Mouse (Mus musculus) forebrain, embryonic 13.5 days (tissue): ENCODE measurements around the gene Phkg1. TPM values are rescaled to one million over a fixed set of nuclear protein-coding genes. Genes with fewer than 3 reads are reported as not detected.
"Not testable (repeated sequence)": the region's sequence is repeated elsewhere in the genome, so short reads cannot be mapped to it uniquely, and the experiment has no call there.

Experiments
- ATAC-seq: fragments of 200-750 bp; cut with Nextera tagmentation; 2 replicates; pipeline ENCODE4 v1.8.0; 2017
- H3K27ac ChIP-seq: fragments of 300-500 bp; sonication (generic); 2 replicates; pipeline ENCODE4 v1.5.1; 2015; ENCODE audit warnings: inconsistent platforms, mild to moderate bottlenecking, moderate library complexity
- H3K27me3 ChIP-seq: fragments of 300-500 bp; sonication (generic); 2 replicates; pipeline ENCODE4 v1.6.1; 2015; ENCODE audit warnings: mild to moderate bottlenecking, inconsistent platforms
- H3K36me3 ChIP-seq: fragments of 300-500 bp; sonication (generic); 2 replicates; pipeline ENCODE4 v1.6.1; 2015; ENCODE audit warnings: mild to moderate bottlenecking, inconsistent platforms; ENCODE audit not compliant: poor library complexity, severe bottlenecking
- H3K4me1 ChIP-seq: fragments of 300-500 bp; sonication (generic); 2 replicates; pipeline ENCODE4 v1.6.1; 2015; ENCODE audit warnings: inconsistent platforms
- H3K4me2 ChIP-seq: fragments of 300-500 bp; sonication (generic); 2 replicates; pipeline ENCODE4 v1.6.1; 2015; ENCODE audit warnings: inconsistent platforms, mild to moderate bottlenecking, moderate library complexity
- H3K4me3 ChIP-seq: fragments of 300-500 bp; sonication (generic); 2 replicates; pipeline ENCODE4 v1.5.1; 2015; ENCODE audit warnings: mild to moderate bottlenecking, inconsistent platforms
- H3K9ac ChIP-seq: fragments of 300-500 bp; sonication (generic); 2 replicates; pipeline ENCODE4 v1.6.1; 2015; ENCODE audit warnings: mild to moderate bottlenecking, inconsistent platforms
- H3K9me3 ChIP-seq: fragments of 300-500 bp; sonication (generic); replicated peaks from 2 replicates; pipeline ENCODE4 v1.6.1; 2016; ENCODE audit warnings: inconsistent platforms
- WGBS: fragments of 180-500 bp; shearing (Covaris S2); methylation state at CpG from one replicate; pipeline ENCODE4 v1.1.7; 2015; 5-methylcytosine and 5-hydroxymethylcytosine counted together
- polyA plus RNA-seq: library from polyadenylated mRNA; unstranded; fragments of >200 nt; fragmentation: Nextera tagmentation; extraction: Ambion mirVana; gene quantifications from 2 replicates; pipeline ENCODE4 v1.2.1, GENCODE M21; 2015

Phkg1 gene
- 0.27 and 0.37 TPM in 2 replicates for polyA plus RNA-seq

GRCm38 (mm10) chr5:129898449-129898848 is at the start of gene Phkg1:
TSS of gene Phkg1 (minus strand) at chr5:129898549.
- 0 out of 2 replicates have a peak, but pooled peaks cover 2% of the 10 kb centered on the region for H3K27me3 ChIP-seq
- peaks cover 8% of the 10 kb centered on the region; the same call in 1 of the 2 replicates for H3K4me1 ChIP-seq
- WGBS = 94% methylated on average over 1 of the region's 1 CpGs
- H3K9me3 ChIP-seq = no peaks in the 10 kb centered on the region
- peaks cover 17% of the 10 kb centered on the region for H3K36me3 ChIP-seq
- no peak within 1 kb of the TSS for H3K27ac ChIP-seq
- no peak within 1 kb of the TSS for H3K4me2 ChIP-seq
- H3K9ac ChIP-seq = no peak within 1 kb of the TSS
- no peak for ATAC-seq
- no peak within 1 kb of the TSS for H3K4me3 ChIP-seq

- WGBS = 100% methylated on average over 2 of the region's 2 CpGs
- H3K4me1 ChIP-seq = peaks cover 11% of the 10 kb centered on the region
- H3K27ac ChIP-seq = no peak overlapping the region
- H3K4me2 ChIP-seq = no peak overlapping the region
- ATAC-seq = no peak
- peaks cover 8% of the 10 kb centered on the region; the same call in 1 of the 2 replicates for H3K36me3 ChIP-seq
- H3K9me3 ChIP-seq = no peaks in the 10 kb centered on the region
- H3K4me3 ChIP-seq = no peak overlapping the region
- H3K27me3 ChIP-seq = no peaks in the 10 kb centered on the region
- no peak overlapping the region for H3K9ac ChIP-seq
These were observed 49.2 kb upstream of the Phkg1 start for GRCm38 (mm10) chr5:129947528-129948033.

GRCm38 (mm10) chr5:129943402-129943801 is 45.1 kb upstream of the Phkg1 start:
- Histone ChIP-seq H3K9ac (no peak overlapping the region), H3K9me3 (no peaks in the 10 kb centered on the region), H3K36me3 (peaks cover 8% of the 10 kb centered on the region; the same call in 1 of the 2 replicates), H3K27me3 (no peaks in the 10 kb centered on the region), H3K27ac (no peak overlapping the region), H3K4me1 (peaks cover 12% of the 10 kb centered on the region), H3K4me3 (no peak overlapping the region), H3K4me2 (no peak overlapping the region)
- no peak for ATAC-seq
- WGBS = 91% methylated on average over 1 of the region's 1 CpGs

- peak overlapping the region; percentile 93 for H3K9ac ChIP-seq
- peak; percentile 68 for ATAC-seq
- H3K4me3 ChIP-seq = peak overlapping the region; percentile 95
- H3K27me3 ChIP-seq, H3K9me3 ChIP-seq, H3K36me3 ChIP-seq: not testable (repeated sequence)
- WGBS = under 1% methylated on average over 47 of the region's 82 CpGs
- peak overlapping the region; percentile 65 for H3K27ac ChIP-seq
- H3K4me1 ChIP-seq = peaks cover 12% of the 10 kb centered on the region
- peak overlapping the region; percentile 84 for H3K4me2 ChIP-seq
These were observed 44.0 kb upstream of the Phkg1 start for GRCm38 (mm10) chr5:129942073-129942939.

GRCm38 (mm10) chr5:129941495-129942045 is 43.2 kb upstream of the Phkg1 start, which contains the start of gene Vkorc1l1:
TSS of gene Vkorc1l1 (plus strand) at chr5:129941970.
- H3K4me3 ChIP-seq = peak within 1 kb of the TSS; percentile 95
- peak within 1 kb of the TSS; percentile 65 for H3K27ac ChIP-seq
- under 1% methylated on average over 50 of the region's 59 CpGs for WGBS
- peaks cover 8% of the 10 kb centered on the region; the same call in 1 of the 2 replicates for H3K36me3 ChIP-seq
- peak within 1 kb of the TSS; percentile 93 for H3K9ac ChIP-seq
- ATAC-seq = peak; percentile 96
- H3K27me3 ChIP-seq = no peaks in the 10 kb centered on the region
- H3K9me3 ChIP-seq = no peaks in the 10 kb centered on the region
- H3K4me1 ChIP-seq = peaks cover 12% of the 10 kb centered on the region
- H3K4me2 ChIP-seq = peak within 1 kb of the TSS; percentile 84

GRCm38 (mm10) chr5:129940736-129941494 is 42.6 kb upstream of the Phkg1 start:
- H3K4me1 ChIP-seq = peaks cover 12% of the 10 kb centered on the region
- H3K9me3 ChIP-seq = no peaks in the 10 kb centered on the region
- peak overlapping the region; percentile 45; the same call in 1 of the 2 replicates for H3K9ac ChIP-seq
- H3K36me3 ChIP-seq = peaks cover 8% of the 10 kb centered on the region; the same call in 1 of the 2 replicates
- peak overlapping the region; percentile 95 for H3K4me3 ChIP-seq
- no peak for ATAC-seq
- 10% methylated on average over 9 of the region's 9 CpGs for WGBS
- no peaks in the 10 kb centered on the region for H3K27me3 ChIP-seq
- peak overlapping the region; percentile 56 for H3K4me2 ChIP-seq
- peak overlapping the region; percentile 54 for H3K27ac ChIP-seq

GRCm38 (mm10) chr5:129940281-129940680 is 41.9 kb upstream of the Phkg1 start:
- Histone ChIP-seq H3K27ac (no peak overlapping the region), H3K4me3 (no peak overlapping the region), H3K9me3 (no peaks in the 10 kb centered on the region), H3K4me1 (peaks cover 12% of the 10 kb centered on the region), H3K9ac (no peak overlapping the region), H3K4me2 (no peak overlapping the region), H3K27me3 (no peaks in the 10 kb centered on the region), H3K36me3 (peaks cover 4% of the 10 kb centered on the region; the same call in 1 of the 2 replicates)
- WGBS = 82% methylated on average over 2 of the region's 2 CpGs
- no peak for ATAC-seq

- Histone ChIP-seq H3K4me2 (no peak overlapping the region), H3K9ac (no peak overlapping the region), H3K4me1 (no peaks in the 10 kb centered on the region), H3K9me3 (no peaks in the 10 kb centered on the region), H3K27me3 (no peaks in the 10 kb centered on the region), H3K36me3 (no peaks in the 10 kb centered on the region), H3K27ac (no peak overlapping the region), H3K4me3 (no peak overlapping the region)
- ATAC-seq = no peak
- WGBS = 9% methylated on average over 4 of the region's 4 CpGs
These were observed 38.6 kb upstream of the Phkg1 start for GRCm38 (mm10) chr5:129936941-129937340.

- H3K9ac ChIP-seq = no peak overlapping the region
- no peak overlapping the region for H3K27ac ChIP-seq
- H3K27me3 ChIP-seq = no peaks in the 10 kb centered on the region
- no peak overlapping the region for H3K4me3 ChIP-seq
- no peak for ATAC-seq
- H3K4me1 ChIP-seq = no peaks in the 10 kb centered on the region
- no peak overlapping the region for H3K4me2 ChIP-seq
- H3K36me3 ChIP-seq = no peaks in the 10 kb centered on the region
- WGBS = 34% methylated on average over 9 of the region's 9 CpGs
- H3K9me3 ChIP-seq = no peaks in the 10 kb centered on the region
These were observed 31.8 kb upstream of the Phkg1 start for GRCm38 (mm10) chr5:129929924-129930855.

- Histone ChIP-seq H3K4me2 (no peak overlapping the region), H3K9ac (no peak overlapping the region), H3K27me3 (no peaks in the 10 kb centered on the region), H3K9me3 (no peaks in the 10 kb centered on the region), H3K36me3 (no peaks in the 10 kb centered on the region), H3K27ac (no peak overlapping the region), H3K4me3 (no peak overlapping the region), H3K4me1 (no peaks in the 10 kb centered on the region)
- 80% methylated on average over 5 of the region's 5 CpGs for WGBS
- ATAC-seq = no peak
These were observed 27.6 kb upstream of the Phkg1 start for GRCm38 (mm10) chr5:129925933-129926332.
